Mouse (Mus musculus): ENCODE results near the gene Trim63.

Gene Trim63

GRCm38 (mm10) chr4:134365280-134365679 is 50.4 kb downstream of the Trim63 start:
- no peak for DNase-seq (ENCODE audit: low spot score)

- DNase-seq (ENCODE audit: low spot score), result peak; percentile 35
Observed at GRCm38 (mm10) chr4:134370649-134371221, 55.8 kb downstream of the Trim63 start.

- DNase-seq (ENCODE audit: low spot score), result no peak
Observed at GRCm38 (mm10) chr4:134371316-134371855, 56.5 kb downstream of the Trim63 start.

GRCm38 (mm10) chr4:134372294-134372747 is 57.4 kb downstream of the Trim63 start:
- DNase-seq (ENCODE audit: low spot score), result peak; percentile 64

GRCm38 (mm10) chr4:134373295-134373694 is 58.4 kb downstream of the Trim63 start:
- no peak for DNase-seq (ENCODE audit: low spot score)

- no peak for DNase-seq (ENCODE audit: low spot score)
Observed at GRCm38 (mm10) chr4:134374306-134374705, 59.4 kb downstream of the Trim63 start.

- no peak for DNase-seq (ENCODE audit: low spot score)
Observed at GRCm38 (mm10) chr4:134378089-134378615, 63.2 kb downstream of the Trim63 start.

All from yolk sac, embryonic 10.5 days (tissue).